Mouse (Mus musculus) CH12.LX (cell line): ENCODE measurements around the gene Rab43. TPM values are rescaled to one million over a fixed set of nuclear protein-coding genes. Genes with fewer than 3 reads are reported as not detected.

Source experiments
- DNase-seq: peaks from one replicate; pipeline ENCODE4 v3.0.0-alpha.2; 2013; ENCODE audit errors: extremely low read depth
- H3K27ac ChIP-seq: 2 replicates; pipeline ENCODE4 v1.5.1; 2012; ENCODE audit warnings: low read depth, mild to moderate bottlenecking, control low read depth, moderate library complexity; ENCODE audit not compliant: insufficient read depth
- H3K27me3 ChIP-seq: replicated peaks from 2 replicates; pipeline ENCODE3; 2012; ENCODE audit warnings: inconsistent platforms
- H3K36me3 ChIP-seq, 2 experiments: replicated peaks in 1 of 2; 2 replicates each; pipeline versions ENCODE3 to v1.6.1; 2012; ENCODE audit warnings: inconsistent platforms in 1 of 2, low read length in 1 of 2, mild to moderate bottlenecking in 1 of 2, mixed read lengths in 1 of 2, moderate library complexity in 1 of 2; ENCODE audit not compliant: control insufficient read depth in 1 of 2, insufficient read depth in 1 of 2
- H3K4me1 ChIP-seq, 2 experiments: 2 replicates each; pipeline ENCODE4 v1.6.1; 2012; ENCODE audit warnings: inconsistent platforms in 1 of 2, moderate library complexity in 1 of 2; ENCODE audit not compliant: insufficient read depth in 2 of 2, control insufficient read depth in 1 of 2
- H3K4me2 ChIP-seq: 2 replicates; pipeline ENCODE4 v1.6.1; 2012; ENCODE audit warnings: low read depth, mild to moderate bottlenecking, control low read depth; ENCODE audit not compliant: poor library complexity, insufficient read depth, severe bottlenecking
- H3K4me3 ChIP-seq, 3 experiments: fragments of 150-350 bp in 1 of 3; sonication (generic) in 1 of 3; replicated peaks in 1 of 3; 2 replicates each; pipeline versions ENCODE3 to v1.5.1; 2011 to 2012; ENCODE audit warnings: low read depth in 2 of 3, low read length in 2 of 3, mild to moderate bottlenecking in 2 of 3, moderate library complexity in 2 of 3, control low read depth in 1 of 3, improper control_type of control experiment in 1 of 3, inconsistent platforms in 1 of 3, mixed read lengths in 1 of 3; ENCODE audit not compliant: poor library complexity in 1 of 3
- H3K79me2 ChIP-seq: replicated peaks from 2 replicates; pipeline ENCODE4 v1.6.1; 2012; ENCODE audit warnings: mild to moderate bottlenecking, moderate library complexity; ENCODE audit not compliant: control insufficient read depth, poor library complexity, insufficient read depth, severe bottlenecking; ENCODE audit errors: extremely low read depth
- H3K9ac ChIP-seq: 2 replicates; pipeline ENCODE4 v1.6.1; 2012; ENCODE audit warnings: low read depth, mild to moderate bottlenecking, control low read depth, moderate library complexity; ENCODE audit not compliant: insufficient read depth
- H3K9me3 ChIP-seq: replicated peaks from 2 replicates; pipeline ENCODE3; 2012; ENCODE audit warnings: low read length, inconsistent platforms, mixed read lengths
- BHLHE40 ChIP-seq: IDR thresholded peaks from 2 replicates; pipeline ENCODE4 v1.6.1; 2011; ENCODE audit warnings: mild to moderate bottlenecking, low read depth, low read length, improper control_type of control experiment
- CHD1 ChIP-seq: IDR thresholded peaks from 2 replicates; pipeline ENCODE4 v1.6.1; 2012; ENCODE audit warnings: low read depth, low read length, improper control_type of control experiment, inconsistent platforms
- CHD2 ChIP-seq: IDR thresholded peaks from 2 replicates; pipeline ENCODE4 v1.6.1; 2011; ENCODE audit warnings: low read length, improper control_type of control experiment
- CTCF ChIP-seq, 2 experiments: IDR thresholded peaks in 1 of 2; conservative IDR thresholded peaks in 1 of 2; 2 replicates each; pipeline ENCODE4 v1.5.1; 2011 to 2012; ENCODE audit warnings: low read depth in 2 of 2, low read length in 2 of 2, improper control_type of control experiment in 1 of 2, inconsistent platforms in 1 of 2, mild to moderate bottlenecking in 1 of 2, moderate library complexity in 1 of 2
- ELF1 ChIP-seq: IDR thresholded peaks from 2 replicates; pipeline ENCODE4 v1.6.1; 2014; ENCODE audit warnings: low read depth, mild to moderate bottlenecking, inconsistent platforms, low read length, improper control_type of control experiment
- ETS1 ChIP-seq: conservative IDR thresholded peaks from 2 replicates; pipeline ENCODE4 v1.6.1; 2012; ENCODE audit warnings: low read depth, mild to moderate bottlenecking, inconsistent platforms, low read length, improper control_type of control experiment, moderate library complexity
- IRF4 ChIP-seq: IDR thresholded peaks from 2 replicates; pipeline ENCODE4 v1.6.1; 2014; ENCODE audit warnings: low read depth, mild to moderate bottlenecking, inconsistent platforms, low read length, improper control_type of control experiment
- JUND ChIP-seq: conservative IDR thresholded peaks from 2 replicates; pipeline ENCODE4 v1.6.1; 2011; ENCODE audit warnings: low read depth, low read length, improper control_type of control experiment
- MAFK ChIP-seq: IDR thresholded peaks from 2 replicates; pipeline ENCODE4 v1.6.1; 2011; ENCODE audit warnings: low read length, improper control_type of control experiment; ENCODE audit not compliant: insufficient replicate concordance
- MAX ChIP-seq: IDR thresholded peaks from 2 replicates; pipeline ENCODE4 v1.6.1; 2011; ENCODE audit warnings: low read length, improper control_type of control experiment
- MAZ ChIP-seq: IDR thresholded peaks from 2 replicates; pipeline ENCODE4 v1.6.1; 2012; ENCODE audit warnings: low read depth, mild to moderate bottlenecking, inconsistent platforms, low read length, improper control_type of control experiment, moderate library complexity
- MEF2A ChIP-seq: IDR thresholded peaks from 2 replicates; pipeline ENCODE4 v1.6.1; 2014; ENCODE audit warnings: low read depth, mild to moderate bottlenecking, inconsistent platforms, low read length, improper control_type of control experiment, borderline replicate concordance
- MYC ChIP-seq: IDR thresholded peaks from 2 replicates; pipeline ENCODE4 v1.6.1; 2011; ENCODE audit warnings: low read depth, mild to moderate bottlenecking, improper control_type of control experiment, low read length
- NELFE ChIP-seq: IDR thresholded peaks from 2 replicates; pipeline ENCODE4 v1.6.1; 2011; ENCODE audit warnings: low read depth, low read length, improper control_type of control experiment
- NRF1 ChIP-seq: IDR thresholded peaks from 2 replicates; pipeline ENCODE4 v1.6.1; 2014; ENCODE audit warnings: low read depth, mild to moderate bottlenecking, inconsistent platforms, low read length, improper control_type of control experiment, moderate library complexity
- POLR2A ChIP-seq: IDR thresholded peaks from 2 replicates; pipeline ENCODE4 v1.6.1; 2011; ENCODE audit warnings: low read depth, mild to moderate bottlenecking, improper control_type of control experiment, low read length
- SMC3 ChIP-seq: IDR thresholded peaks from 2 replicates; pipeline ENCODE4 v1.6.1; 2011; ENCODE audit warnings: low read depth, low read length, improper control_type of control experiment
- TBP ChIP-seq: conservative IDR thresholded peaks from 2 replicates; pipeline ENCODE4 v1.6.1; 2011; ENCODE audit warnings: low read depth, low read length, improper control_type of control experiment
- TCF12 ChIP-seq: IDR thresholded peaks from 2 replicates; pipeline ENCODE4 v1.6.1; 2014; ENCODE audit warnings: low read depth, mild to moderate bottlenecking, inconsistent platforms, low read length, improper control_type of control experiment
- USF2 ChIP-seq: conservative IDR thresholded peaks from 2 replicates; pipeline ENCODE4 v1.6.1; 2011; ENCODE audit warnings: low read depth, low read length, improper control_type of control experiment
- ZNF384 ChIP-seq: IDR thresholded peaks from 2 replicates; pipeline ENCODE4 v1.6.1; 2012; ENCODE audit warnings: low read depth, low read length, improper control_type of control experiment, inconsistent platforms
- dilution Hi-C: fragments of 300-500 bp; cut with MboI; formaldehyde crosslinking; loops from 2 replicates; pipeline ENCODE4 v1.14.3; 2020; ENCODE audit warnings: low sequenced_read_pairs; ENCODE audit not compliant: extremely low pct_unique_long_range_greater_than_20kb, extremely low pct_ligation_motif_present
- in situ Hi-C: fragments of 300-500 bp; cut with MboI; formaldehyde crosslinking; loops from 3 replicates; pipeline ENCODE4 v1.14.3; 2019; ENCODE audit warnings: low sequenced_read_pairs, low pct_ligation_motif_present, low pct_unique_long_range_greater_than_20kb, mixed read lengths
- polyA plus RNA-seq: library from polyadenylated mRNA; unstranded; fragments of >175 nt; gene quantifications from 2 replicates; pipeline ENCODE4 v1.2.1, GENCODE M21; 2012; ENCODE audit warnings: low read depth; ENCODE audit not compliant: insufficient read length
- total RNA-seq, 2 experiments: library from RNA; depleted of rRNA; stranded (reverse); fragments of 300-350 nt in 1 of 2; fragments of >200 nt in 1 of 2; gene quantifications; 2 replicates each; pipeline ENCODE4 v1.2.3; 2012 to 2014

Gene Rab43
- total and polyA plus RNA-seq, 3 experiments, result 4.3 to 23.4 (median 10.3) TPM

- H3K27me3 ChIP-seq, result no peaks in the 10 kb centered on the region
- H3K9ac ChIP-seq, result no peak overlapping the region
- no peaks in the 10 kb centered on the region for H3K4me1 ChIP-seq
- no peak overlapping the region for H3K4me3 ChIP-seq
- peaks cover 66 to 96% of the 10 kb centered on the region in 2 experiments for H3K36me3 ChIP-seq
- dilution Hi-C loops (no loop called here), in situ Hi-C loops (no loop called here)
- no peak overlapping the region for H3K4me2 ChIP-seq
- H3K79me2 ChIP-seq, result no peaks in the 10 kb centered on the region
- no peak overlapping the region for H3K27ac ChIP-seq
- TF ChIP-seq CTCF (conservative IDR thresholded peaks at IDR 0.05 in 1 of 2, IDR thresholded peaks at IDR 0.05 in 1 of 2; ENCODE audit: low read depth in 2 of 2, low read length in 2 of 2), result no peak
- no peak for TF ChIP-seq CHD1
- TF ChIP-seq CHD2, result no peak
- no peak for TF ChIP-seq ZNF384
- no peak for TF ChIP-seq MAZ
- no peak for TF ChIP-seq BHLHE40
- TF ChIP-seq JUND, result no peak
- TF ChIP-seq TCF12, result no peak
- no peak for TF ChIP-seq SMC3
- TF ChIP-seq ETS1, result no peak
- TF ChIP-seq TBP, result no peak
- no peak for TF ChIP-seq IRF4
- no peak for TF ChIP-seq MEF2A
- TF ChIP-seq MAFK, result no peak
- no peak for TF ChIP-seq MAX
- TF ChIP-seq MYC, result no peak
- no peak for TF ChIP-seq ELF1
- no peak for TF ChIP-seq USF2
- TF ChIP-seq POLR2A, result no peak
- DNase-seq, result no peak
- no peaks in the 10 kb centered on the region for H3K9me3 ChIP-seq
Measured at GRCm38 (mm10) chr6:87820366-87820765, 8.4 kb upstream of the Rab43 start.

GRCm38 (mm10) chr6:87814486-87814885 is 2.5 kb upstream of the Rab43 start:
- H3K36me3 ChIP-seq, result peaks cover 43 to 70% of the 10 kb centered on the region in 2 experiments
- H3K4me3 ChIP-seq, result no peak overlapping the region
- H3K9ac ChIP-seq, result no peak overlapping the region
- no peak overlapping the region for H3K4me2 ChIP-seq
- peaks cover 3 to 22% of the 10 kb centered on the region in 2 experiments; a peak in 3 of 4 replicates for H3K4me1 ChIP-seq
- in situ Hi-C loops (no loop called here), dilution Hi-C loops (no loop called here)
- H3K27ac ChIP-seq, result no peak overlapping the region
- H3K9me3 ChIP-seq, result no peaks in the 10 kb centered on the region
- peaks cover 9% of the 10 kb centered on the region for H3K79me2 ChIP-seq
- DNase-seq, result no peak
- H3K27me3 ChIP-seq, result no peaks in the 10 kb centered on the region
- no peak for TF ChIP-seq NRF1
- TF ChIP-seq MEF2A, result no peak
- TF ChIP-seq ETS1, result no peak
- no peak for TF ChIP-seq NELFE
- TF ChIP-seq ZNF384, result no peak
